Mouse (Mus musculus) layer of hippocampus, adult 2 months (tissue): ENCODE measurements around the gene Bcl2l11. TPM values are rescaled to one million over a fixed set of nuclear protein-coding genes. Genes with fewer than 3 reads are reported as not detected.

Experiments used
- DNase-seq, 2 experiments: peaks; one replicate each; pipeline ENCODE4 v3.0.0; 2022; ENCODE audit warnings: low spot score in 2 of 2
- H3K27ac ChIP-seq: fragments of 200-600 bp; 2 replicates; pipeline ENCODE4 v1.8.1; 2022
- H3K4me3 ChIP-seq: fragments of 200-600 bp; 2 replicates; pipeline ENCODE4 v1.8.1; 2022; ENCODE audit warnings: mild to moderate bottlenecking
- CTCF ChIP-seq: fragments of 200-600 bp; conservative IDR thresholded peaks from 2 replicates; pipeline ENCODE4 v1.8.1; 2022; ENCODE audit warnings: antibody characterized with exemption, mild to moderate bottlenecking, moderate library complexity
- total RNA-seq, 2 experiments: library from RNA; stranded (reverse); gene quantifications; 2 replicates each; pipeline ENCODE4 v1.2.3; 2021

Bcl2l11 gene
- total RNA-seq, 2 experiments from 2014 or later = 5.6 to 9.0 TPM

GRCm38 (mm10) chr2:128134474-128134873 lies 8.6 kb downstream of the Bcl2l11 start:
- Histone ChIP-seq H3K27ac (no peak overlapping the region), H3K4me3 (no peak overlapping the region)
- no peak for TF ChIP-seq CTCF
- no peak for DNase-seq

- no peak for DNase-seq
- peak; percentile 11; the same call in 1 of the 2 replicates for TF ChIP-seq CTCF
- no peak overlapping the region for H3K27ac ChIP-seq
- H3K4me3 ChIP-seq = no peak overlapping the region
These were observed 9.1 kb downstream of the Bcl2l11 start for GRCm38 (mm10) chr2:128134948-128135347.

- Histone ChIP-seq H3K4me3 (no peak overlapping the region), H3K27ac (no peak overlapping the region)
- TF ChIP-seq CTCF = no peak
- no peak for DNase-seq
These were observed 11.1 kb downstream of the Bcl2l11 start for GRCm38 (mm10) chr2:128136769-128137433.

GRCm38 (mm10) chr2:128137480-128138276 lies 11.8 kb downstream of the Bcl2l11 start:
- no peak overlapping the region for H3K27ac ChIP-seq
- no peak for DNase-seq
- no peak overlapping the region for H3K4me3 ChIP-seq
- TF ChIP-seq CTCF = no peak

- no peak for DNase-seq
- Histone ChIP-seq H3K4me3 (no peak overlapping the region), H3K27ac (no peak overlapping the region)
- no peak for TF ChIP-seq CTCF
These were observed 13.1 kb downstream of the Bcl2l11 start for GRCm38 (mm10) chr2:128138924-128139323.

- no peak overlapping the region for H3K27ac ChIP-seq
- H3K4me3 ChIP-seq = peak overlapping the region; percentile 3; the same call in 1 of the 2 replicates
- no peak for DNase-seq
- TF ChIP-seq CTCF = no peak
These were observed 13.9 kb downstream of the Bcl2l11 start for GRCm38 (mm10) chr2:128139781-128140180.

- TF ChIP-seq CTCF = peak; percentile 18; the same call in 1 of the 2 replicates
- Histone ChIP-seq H3K4me3 (no peak overlapping the region), H3K27ac (no peak overlapping the region)
- no peak for DNase-seq
These were observed 14.3 kb downstream of the Bcl2l11 start for GRCm38 (mm10) chr2:128140183-128140582.

- DNase-seq = no peak
- H3K4me3 ChIP-seq = no peak overlapping the region
- no peak for TF ChIP-seq CTCF
- H3K27ac ChIP-seq = no peak overlapping the region
These were observed 18.2 kb downstream of the Bcl2l11 start for GRCm38 (mm10) chr2:128143992-128144391.

- no peak for DNase-seq
- TF ChIP-seq CTCF = no peak
- Histone ChIP-seq H3K27ac (no peak overlapping the region), H3K4me3 (no peak overlapping the region)
These were observed 19.6 kb downstream of the Bcl2l11 start for GRCm38 (mm10) chr2:128145433-128145832.

- Histone ChIP-seq H3K27ac (no peak overlapping the region), H3K4me3 (no peak overlapping the region)
- DNase-seq = no peak
- TF ChIP-seq CTCF = no peak
These were observed 23.8 kb downstream of the Bcl2l11 start for GRCm38 (mm10) chr2:128149596-128149995.

GRCm38 (mm10) chr2:128152211-128152610 lies 26.4 kb downstream of the Bcl2l11 start:
- no peak for TF ChIP-seq CTCF
- Histone ChIP-seq H3K4me3 (no peak overlapping the region), H3K27ac (no peak overlapping the region)
- no peak for DNase-seq

GRCm38 (mm10) chr2:128152845-128153550 lies 27.2 kb downstream of the Bcl2l11 start:
- no peak overlapping the region for H3K27ac ChIP-seq
- H3K4me3 ChIP-seq = no peak overlapping the region
- no peak for TF ChIP-seq CTCF

GRCm38 (mm10) chr2:128153551-128153910 lies 27.7 kb downstream of the Bcl2l11 start:
- TF ChIP-seq CTCF = no peak
- H3K27ac ChIP-seq = no peak overlapping the region
- DNase-seq = no peak
- no peak overlapping the region for H3K4me3 ChIP-seq

More at GRCm38 (mm10) chr2:128152845-128153550, 27.2 kb downstream of the Bcl2l11 start:
- DNase-seq = no peak
